Mouse (Mus musculus) brown adipose tissue, adult 24 weeks (tissue): ENCODE measurements around the gene Eln. TPM values are rescaled to one million over a fixed set of nuclear protein-coding genes. Genes with fewer than 3 reads are reported as not detected.

Experiments
- H3K27ac ChIP-seq: fragments of 200-500 bp; replicated peaks from 2 replicates; pipeline ENCODE4 v1.5.1; 2012; ENCODE audit warnings: low read depth, mild to moderate bottlenecking, low read length
- H3K4me1 ChIP-seq: fragments of 200-500 bp; 2 replicates; pipeline ENCODE4 v1.6.1; 2012; ENCODE audit warnings: low read length, mixed read lengths; ENCODE audit not compliant: control insufficient read depth, insufficient read depth, insufficient read length
- H3K4me3 ChIP-seq: fragments of 200-500 bp; 2 replicates; pipeline ENCODE4 v1.5.1; 2012; ENCODE audit warnings: low read depth, mild to moderate bottlenecking, low read length, moderate library complexity; ENCODE audit not compliant: insufficient read depth
- polyA plus RNA-seq: library from polyadenylated mRNA; stranded (reverse); fragments of >200 nt; gene quantifications from 2 replicates; pipeline ENCODE4 v1.2.4, GENCODE M21; 2012; ENCODE audit not compliant: missing spikeins, insufficient read depth, insufficient read length

Gene Eln
- polyA plus RNA-seq = 5.4 and 7.3 TPM in 2 replicates

DNA sequence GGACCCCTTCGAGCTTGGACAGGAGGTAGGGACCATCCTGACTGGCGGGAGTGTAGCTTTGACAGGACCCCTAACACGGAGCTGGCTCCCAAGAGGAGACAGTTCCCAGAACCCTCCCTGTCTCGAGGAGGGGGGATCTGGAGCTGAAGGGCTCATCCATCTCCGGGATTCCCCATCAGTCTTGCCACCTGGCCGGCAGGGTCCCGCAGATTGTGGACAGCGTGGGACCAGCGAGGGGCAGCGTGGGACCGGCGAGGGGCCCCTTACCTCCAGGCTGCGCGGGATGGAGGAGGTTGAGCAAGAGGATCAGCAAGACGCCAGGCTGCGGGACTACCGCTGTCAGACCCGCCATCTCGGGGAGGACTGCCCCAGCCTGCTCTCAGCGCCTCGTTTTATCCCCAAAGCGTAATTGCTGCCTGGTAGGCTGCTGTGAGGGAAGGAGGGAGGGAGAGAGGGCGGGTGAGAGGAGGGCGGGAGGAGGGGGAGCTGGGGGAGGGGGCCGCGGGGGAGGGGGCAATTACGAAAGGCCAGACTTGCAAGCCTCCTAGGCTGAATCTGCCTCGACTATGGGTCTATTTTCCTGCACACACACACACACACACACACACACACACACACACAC lies at the start of gene Eln:
Gene Eln (minus strand): TSS at position 434 of the 622 bp plus-strand sequence.
- Histone ChIP-seq H3K27ac (peak within 1 kb of the TSS; percentile 50), H3K4me1 (peaks cover 6% of the 10 kb centered on the region), H3K4me3 (peak within 1 kb of the TSS; percentile 59)

- Histone ChIP-seq H3K4me1 (peaks cover 5% of the 10 kb centered on the region; the same call in 1 of the 2 replicates), H3K4me3 (no peak overlapping the region), H3K27ac (no peak overlapping the region)
Measured at GRCm38 (mm10) chr5:134790080-134790995, 43.2 kb upstream of the Eln start.

DNA sequence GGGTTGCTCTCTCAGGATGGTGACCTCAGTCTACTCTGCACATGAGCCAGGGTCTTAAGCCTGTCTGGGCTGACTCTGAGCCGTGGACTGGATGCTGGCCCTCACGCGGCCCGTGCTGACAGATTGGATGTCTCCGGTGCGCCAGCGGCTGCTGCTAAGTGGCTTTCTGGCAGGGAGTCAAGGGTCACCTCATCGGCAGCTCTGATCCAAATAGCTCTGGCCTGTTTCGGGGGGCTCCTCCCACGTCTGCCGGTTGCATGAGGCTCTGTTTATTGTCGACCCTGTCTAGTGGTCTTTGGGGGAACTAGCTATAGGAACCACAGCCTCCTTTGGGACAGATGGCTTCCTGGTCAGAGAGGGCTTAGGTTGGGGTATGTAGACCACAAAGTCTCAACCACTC lies 41.1 kb upstream of the Eln start:
- H3K4me3 ChIP-seq = no peak overlapping the region
- no peak overlapping the region for H3K27ac ChIP-seq
- H3K4me1 ChIP-seq = peaks cover 5% of the 10 kb centered on the region; the same call in 1 of the 2 replicates

- Histone ChIP-seq H3K4me3 (no peak overlapping the region), H3K4me1 (peaks cover 5% of the 10 kb centered on the region; the same call in 1 of the 2 replicates), H3K27ac (no peak overlapping the region)
Measured at GRCm38 (mm10) chr5:134785691-134786371, 38.7 kb upstream of the Eln start.

- Histone ChIP-seq H3K4me3 (no peak overlapping the region), H3K4me1 (peaks cover 5% of the 10 kb centered on the region; the same call in 1 of the 2 replicates), H3K27ac (no peak overlapping the region)
Measured at GRCm38 (mm10) chr5:134783794-134784193, 36.7 kb upstream of the Eln start.

DNA sequence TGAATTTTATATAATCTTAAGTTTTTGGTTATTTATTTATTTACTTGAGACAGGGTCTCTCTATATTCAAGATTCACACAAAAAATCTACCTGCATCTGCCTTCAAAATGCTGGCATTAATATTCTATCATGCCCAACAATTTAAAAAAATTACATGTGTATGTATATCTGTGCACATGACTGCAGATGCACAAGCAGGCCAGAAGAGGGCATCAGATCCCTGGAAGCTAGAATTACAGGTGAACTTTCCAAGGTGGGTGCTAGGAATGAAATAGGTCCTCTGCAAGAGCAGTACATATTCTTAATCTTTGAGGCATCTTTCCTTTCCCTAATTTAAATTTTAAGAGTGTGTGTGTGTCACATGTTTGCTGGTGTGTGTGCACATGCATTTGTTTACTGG lies 33.8 kb upstream of the Eln start:
- Histone ChIP-seq H3K4me3 (no peak overlapping the region), H3K27ac (no peak overlapping the region), H3K4me1 (peaks cover 5% of the 10 kb centered on the region; the same call in 1 of the 2 replicates)

DNA sequence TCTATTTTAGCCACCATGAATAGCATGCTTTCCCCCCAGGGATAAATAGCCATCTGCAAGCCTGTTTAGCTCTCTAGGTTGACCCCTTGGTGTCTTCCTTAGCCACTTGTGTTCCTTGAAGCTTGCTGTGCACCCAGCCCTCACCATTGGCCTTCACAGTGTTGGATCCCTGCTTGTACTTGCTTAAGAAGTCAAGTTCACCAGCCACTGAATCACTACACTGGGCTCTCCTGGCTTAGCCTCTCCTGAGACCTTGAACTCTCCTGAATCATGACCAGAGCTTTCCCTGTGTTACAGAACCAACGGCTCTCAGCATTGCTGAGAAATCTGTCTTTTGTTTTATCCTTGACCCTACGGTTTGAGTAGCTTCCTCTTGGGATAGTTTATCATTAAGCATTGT lies 33.0 kb upstream of the Eln start:
- Histone ChIP-seq H3K4me1 (no peaks in the 10 kb centered on the region), H3K4me3 (no peak overlapping the region), H3K27ac (no peak overlapping the region)

GRCm38 (mm10) chr5:134776551-134776950 lies 29.4 kb upstream of the Eln start:
- Histone ChIP-seq H3K27ac (no peak overlapping the region), H3K4me1 (no peaks in the 10 kb centered on the region), H3K4me3 (no peak overlapping the region)

DNA sequence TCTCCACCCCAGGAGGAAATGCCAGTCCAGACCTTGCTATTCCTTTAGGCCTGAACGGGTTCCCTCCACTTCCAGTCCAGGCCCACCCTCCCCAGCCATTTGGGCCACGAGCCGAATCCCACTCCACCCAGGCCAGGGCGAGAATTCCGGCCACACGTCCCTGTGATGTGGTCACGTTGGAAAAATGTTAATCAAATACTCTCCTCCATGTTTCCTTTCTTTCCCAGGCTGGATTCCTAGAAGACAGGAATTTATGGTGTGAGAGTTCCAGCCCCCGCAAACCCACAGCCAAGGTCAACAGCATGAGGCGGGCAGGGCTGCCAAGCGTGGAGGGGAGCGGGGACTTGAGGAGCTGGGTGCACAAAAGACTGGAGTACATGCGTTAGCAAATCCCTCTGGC lies 25.4 kb upstream of the Eln start:
- Histone ChIP-seq H3K4me3 (no peak overlapping the region), H3K4me1 (peaks cover 5% of the 10 kb centered on the region), H3K27ac (no peak overlapping the region)

GRCm38 (mm10) chr5:134771750-134772149 lies 24.6 kb upstream of the Eln start:
- Histone ChIP-seq H3K27ac (no peak overlapping the region), H3K4me3 (no peak overlapping the region), H3K4me1 (peaks cover 5% of the 10 kb centered on the region)

GRCm38 (mm10) chr5:134769181-134769580 lies 22.1 kb upstream of the Eln start:
- H3K27ac ChIP-seq = no peak overlapping the region
- peaks cover 5% of the 10 kb centered on the region for H3K4me1 ChIP-seq

DNA sequence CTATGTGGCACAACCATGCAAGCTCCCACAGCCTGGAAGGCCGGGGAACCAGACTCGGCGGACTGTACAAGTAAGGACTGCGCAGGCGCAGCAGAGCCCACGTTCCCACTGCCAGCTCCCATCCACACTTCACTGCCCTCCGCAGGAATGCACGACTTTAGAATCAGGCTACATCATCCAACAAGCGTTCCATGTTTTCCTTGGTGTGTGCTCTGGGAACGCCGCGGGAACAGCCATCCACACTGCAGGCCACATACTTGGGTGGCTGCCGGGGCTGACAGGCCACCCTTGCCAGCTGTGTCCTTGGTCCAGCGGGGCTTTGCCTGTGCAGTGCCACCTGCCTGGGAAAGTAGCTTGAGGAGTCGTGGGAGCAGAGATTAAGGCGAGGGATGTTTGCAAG lies 18.3 kb upstream of the Eln start:
- H3K27ac ChIP-seq = no peak overlapping the region
- H3K4me3 ChIP-seq = no peak overlapping the region
- H3K4me1 ChIP-seq = peaks cover 20% of the 10 kb centered on the region

More at GRCm38 (mm10) chr5:134769181-134769580, 22.1 kb upstream of the Eln start:
- H3K4me3 ChIP-seq = no peak overlapping the region

DNA sequence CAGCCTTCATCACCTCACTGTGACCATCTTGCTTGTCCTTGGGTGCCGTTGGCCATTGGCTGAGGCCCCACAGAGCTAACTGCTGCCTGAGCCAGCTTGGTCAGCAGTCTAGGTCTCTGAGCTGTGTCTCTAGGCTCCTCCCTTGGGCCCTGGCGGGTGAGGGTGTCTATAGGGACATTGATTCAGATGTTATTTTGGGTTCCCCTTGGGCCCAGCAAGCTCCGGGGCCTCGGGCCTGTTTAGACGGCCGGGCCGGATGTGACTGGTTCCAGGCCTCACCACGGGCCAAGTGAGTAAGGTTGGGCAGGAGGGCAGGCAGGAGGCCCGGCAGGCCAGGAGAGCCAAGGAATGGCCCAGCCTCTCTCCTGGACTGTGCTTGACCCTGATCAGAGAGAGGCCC lies 16.2 kb upstream of the Eln start:
- Histone ChIP-seq H3K4me1 (peaks cover 17% of the 10 kb centered on the region), H3K4me3 (no peak overlapping the region), H3K27ac (peak overlapping the region; percentile 20; the same call in 1 of the 2 replicates)

DNA sequence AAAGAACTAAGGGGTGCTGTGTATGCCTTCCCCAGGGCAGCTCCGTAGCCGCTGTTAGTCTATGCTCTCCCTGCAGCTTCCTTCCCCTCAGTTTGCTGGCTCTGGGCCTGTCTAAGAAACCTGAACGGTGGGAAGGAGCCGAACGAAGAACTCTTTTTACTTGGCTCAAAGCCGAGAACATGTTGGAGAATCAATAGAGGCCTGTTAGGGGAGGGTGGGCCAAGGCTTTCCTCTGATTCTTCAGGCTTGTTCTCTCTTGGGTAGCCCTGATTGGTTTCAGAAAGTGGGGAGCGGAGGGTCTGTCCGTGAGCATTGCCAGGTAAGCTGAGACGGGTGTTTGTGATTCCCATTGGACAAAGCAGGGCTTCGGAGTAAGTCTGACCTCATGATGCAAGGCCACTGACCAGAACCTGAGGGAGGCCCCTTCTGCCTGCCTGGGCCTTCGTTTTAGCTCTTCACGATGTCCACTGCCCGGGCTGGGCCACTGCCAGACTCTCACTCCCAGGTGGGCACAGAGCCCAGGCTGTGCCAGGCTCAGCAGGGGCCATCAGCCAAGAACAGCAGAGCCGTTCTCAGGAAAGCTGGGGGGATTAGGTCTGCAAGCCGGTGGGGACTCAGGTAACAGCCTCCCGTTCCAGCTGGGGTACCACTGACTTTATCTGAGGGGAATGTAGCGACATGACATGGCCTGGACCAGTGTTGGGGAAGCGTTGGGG lies 14.4 kb upstream of the Eln start:
- Histone ChIP-seq H3K4me1 (peaks cover 17% of the 10 kb centered on the region), H3K4me3 (no peak overlapping the region), H3K27ac (no peak overlapping the region)
